Mouse (Mus musculus) retina, postnatal 1 day (tissue): ENCODE results near the gene 2510002D24Rik.
A peak's percentile ranks its signal among the peaks of the same experiment; 100 is the strongest.
"Not testable (repeated sequence)": the region's sequence is repeated elsewhere in the genome, so short reads cannot be mapped to it uniquely, and the experiment has no call there.

ENCODE experiments used
- DNase-seq: peaks from one replicate; pipeline ENCODE4 v3.0.0-alpha.2; 2012

The 2510002D24Rik gene

GRCm38 (mm10) chr16:18858551-18858950 lies 22.2 kb downstream of the 2510002D24Rik start:
- DNase-seq = peak; percentile 91

DNA sequence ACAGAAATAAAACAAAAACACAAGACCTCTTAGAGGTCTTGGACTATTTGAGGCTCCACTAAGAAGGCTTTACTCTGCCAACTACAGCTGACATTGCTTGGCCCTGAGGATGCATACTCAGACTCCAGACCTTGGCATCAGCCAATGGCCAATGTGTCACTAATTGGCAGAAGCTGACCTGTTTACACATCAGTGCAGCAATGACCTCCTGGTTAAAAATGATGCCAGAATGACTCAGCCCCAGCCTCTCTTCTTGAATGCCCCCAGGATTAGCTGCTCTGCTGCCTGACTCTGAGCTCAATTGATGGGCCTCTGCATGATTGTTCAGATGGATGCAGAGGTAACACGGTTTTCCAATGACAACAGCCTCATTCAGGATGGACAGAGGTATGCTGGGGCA lies 23.8 kb downstream of the 2510002D24Rik start:
- peak; percentile 59 for DNase-seq

DNA sequence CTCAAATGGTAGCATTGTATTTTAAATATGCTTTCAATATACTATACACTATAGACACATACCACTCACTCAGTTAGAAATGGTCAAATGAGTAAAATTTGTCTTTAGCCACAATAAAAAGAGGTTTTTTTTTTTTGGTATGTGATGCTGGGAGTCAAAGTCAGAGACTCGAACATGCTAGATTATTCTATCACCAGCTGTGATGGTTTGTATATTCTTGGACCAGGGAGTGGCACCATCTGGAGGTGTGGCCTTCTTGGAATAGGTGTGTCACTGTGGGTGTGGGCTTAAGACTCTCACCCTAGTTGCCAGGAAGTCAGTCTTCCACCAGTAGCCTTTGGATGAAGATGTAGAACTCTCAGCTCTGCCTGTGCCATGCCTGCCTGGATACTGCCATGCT lies 34.1 kb downstream of the 2510002D24Rik start:
- DNase-seq = not testable (repeated sequence)

DNA sequence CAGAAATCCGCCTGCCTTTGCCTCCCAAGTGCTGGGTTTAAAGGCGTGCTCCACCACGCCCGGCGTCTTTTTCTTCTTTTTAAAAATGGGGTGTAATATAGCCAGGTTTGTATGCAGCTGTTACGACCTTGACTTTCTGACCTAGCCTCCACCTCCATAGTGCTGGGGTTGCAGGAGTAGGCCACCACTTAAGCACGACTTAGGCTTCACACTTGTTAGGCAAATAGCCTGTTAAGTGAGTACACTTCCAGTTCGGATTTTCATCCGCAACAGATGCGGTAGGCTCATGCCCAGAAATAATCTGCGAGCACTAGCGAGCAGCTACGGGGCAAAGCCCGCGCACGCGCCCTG lies 39.7 kb downstream of the 2510002D24Rik start:
- DNase-seq = no peak

- peak; percentile 96 for DNase-seq
These were observed 40.3 kb downstream of the 2510002D24Rik start, which contains the start of the genes Mrpl40 and Hira for GRCm38 (mm10) chr16:18876442-18877308. TSS of gene Mrpl40 (minus strand) at chr16:18876862. TSS of gene Hira (plus strand) at chr16:18877037.

DNA sequence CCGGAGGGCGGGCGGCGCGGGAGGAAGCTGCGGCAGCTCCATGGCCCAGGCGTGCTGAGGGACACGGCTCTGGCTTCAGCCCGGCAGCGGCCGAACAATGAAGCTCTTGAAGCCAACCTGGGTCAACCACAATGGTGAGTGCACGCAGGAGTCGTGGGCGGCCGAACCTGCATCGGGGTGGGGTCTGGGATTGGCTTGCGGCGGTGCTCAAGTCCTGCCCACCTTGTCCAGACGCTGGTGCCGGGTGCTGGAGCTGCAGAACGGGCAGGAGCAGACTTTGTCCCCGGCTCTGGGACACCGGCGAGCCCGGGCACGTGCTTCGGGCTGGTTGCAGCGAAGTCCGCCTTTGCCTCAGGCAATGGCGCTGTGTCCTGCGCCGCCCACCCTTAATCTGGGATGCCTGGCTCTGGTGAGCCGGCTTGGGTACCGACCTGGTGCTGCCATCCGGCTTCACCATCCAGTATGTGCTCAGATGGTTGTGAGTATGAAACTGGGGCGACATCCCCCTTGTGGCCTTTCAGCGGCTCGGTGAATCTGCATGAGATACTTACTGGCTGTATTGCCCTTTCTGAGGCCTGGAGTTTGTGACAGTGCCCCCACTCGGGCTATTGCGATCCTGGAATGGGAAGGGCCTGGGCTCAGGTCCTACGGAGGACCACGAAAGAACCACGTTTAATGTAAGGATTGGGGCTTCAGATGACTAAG lies 41.2 kb downstream of the 2510002D24Rik start:
- DNase-seq = peak; percentile 84

GRCm38 (mm10) chr16:18878091-18878720 lies 41.8 kb downstream of the 2510002D24Rik start:
- no peak for DNase-seq

- no peak for DNase-seq
These were observed 47.7 kb downstream of the 2510002D24Rik start for GRCm38 (mm10) chr16:18884044-18884443.
